Mouse (Mus musculus) heart, embryonic 10.5 days (tissue): ENCODE data around the gene Gm21188. TPM values are rescaled to one million over a fixed set of nuclear protein-coding genes. Genes with fewer than 3 reads are reported as not detected.
"Not testable (repeated sequence)": the region's sequence is repeated elsewhere in the genome, so short reads cannot be mapped to it uniquely, and the experiment has no call there.

Experiments
- DNase-seq: peaks from one replicate; pipeline ENCODE4 v3.0.0-alpha.2; 2017; ENCODE audit warnings: low spot score
- H3K27ac ChIP-seq: fragments of 300-500 bp; sonication (generic); 2 replicates; pipeline ENCODE4 v1.5.1; 2016; ENCODE audit warnings: mild to moderate bottlenecking
- H3K27me3 ChIP-seq: fragments of 300-500 bp; sonication (generic); 2 replicates; pipeline ENCODE4 v1.6.1; 2016; ENCODE audit warnings: mild to moderate bottlenecking; ENCODE audit not compliant: poor library complexity, insufficient read depth, severe bottlenecking
- H3K36me3 ChIP-seq: fragments of 300-500 bp; sonication (generic); 2 replicates; pipeline ENCODE4 v1.6.1; 2016; ENCODE audit warnings: mild to moderate bottlenecking, moderate library complexity
- H3K4me1 ChIP-seq: fragments of 300-500 bp; sonication (generic); 2 replicates; pipeline ENCODE4 v1.6.1; 2016; ENCODE audit warnings: mild to moderate bottlenecking
- H3K4me3 ChIP-seq: fragments of 300-500 bp; sonication (generic); 2 replicates; pipeline ENCODE4 v1.5.1; 2016; ENCODE audit warnings: mild to moderate bottlenecking, moderate library complexity
- H3K9me3 ChIP-seq: fragments of 300-500 bp; sonication (generic); 2 replicates; pipeline ENCODE4 v1.6.1; 2016; ENCODE audit warnings: mild to moderate bottlenecking, moderate library complexity
- WGBS: fragments of 180-500 bp; shearing (Covaris S2); methylation state at CpG from one replicate; pipeline ENCODE4 v1.1.7; 2016; 5-methylcytosine and 5-hydroxymethylcytosine counted together
- polyA plus RNA-seq: library from polyadenylated mRNA; unstranded; fragments of >200 nt; fragmentation: Nextera tagmentation; extraction: Ambion mirVana; gene quantifications from 2 replicates; pipeline ENCODE4 v1.2.1, GENCODE M21; 2016

Gene Gm21188
- polyA plus RNA-seq, 1 experiment from 2014 or later, result not detected

DNA sequence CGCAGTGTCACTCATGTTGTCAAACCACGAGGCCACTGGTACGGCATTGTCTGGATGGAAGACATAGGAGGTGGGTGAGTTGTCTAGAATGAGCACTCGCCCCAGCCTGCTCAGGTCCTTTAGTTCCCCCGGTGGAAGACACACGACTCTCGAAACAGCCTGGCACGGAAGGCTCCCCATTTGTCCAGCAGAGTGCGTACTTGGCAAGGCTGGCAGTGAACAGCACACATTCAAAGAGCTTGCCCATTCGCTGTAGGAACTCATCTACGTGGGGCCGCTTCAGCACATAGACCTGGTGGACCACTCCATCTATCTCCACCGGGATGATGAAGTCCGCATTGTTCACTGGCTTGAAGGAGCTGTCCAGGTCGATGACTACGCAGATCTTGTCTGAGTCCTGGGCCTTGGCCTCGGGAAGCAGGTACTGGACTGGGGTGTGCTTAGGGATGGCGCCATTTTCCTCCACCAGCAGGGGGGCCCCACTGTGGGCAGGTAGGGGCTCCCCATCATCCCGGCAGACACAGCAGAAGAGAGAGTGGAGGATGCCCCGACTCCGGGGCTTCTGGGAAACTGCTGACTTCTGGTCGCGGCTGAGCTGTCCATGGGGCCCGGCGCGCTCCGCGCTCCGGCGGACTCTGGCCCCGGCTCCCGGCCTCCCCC is 36.5 kb downstream of the Gm21188 start:
- not testable (repeated sequence) for H3K9me3 ChIP-seq, H3K27ac ChIP-seq, DNase-seq, H3K27me3 ChIP-seq, H3K4me1 ChIP-seq, H3K4me3 ChIP-seq, H3K36me3 ChIP-seq
- WGBS, result 1% methylated on average over 7 of the region's 32 CpGs

DNA sequence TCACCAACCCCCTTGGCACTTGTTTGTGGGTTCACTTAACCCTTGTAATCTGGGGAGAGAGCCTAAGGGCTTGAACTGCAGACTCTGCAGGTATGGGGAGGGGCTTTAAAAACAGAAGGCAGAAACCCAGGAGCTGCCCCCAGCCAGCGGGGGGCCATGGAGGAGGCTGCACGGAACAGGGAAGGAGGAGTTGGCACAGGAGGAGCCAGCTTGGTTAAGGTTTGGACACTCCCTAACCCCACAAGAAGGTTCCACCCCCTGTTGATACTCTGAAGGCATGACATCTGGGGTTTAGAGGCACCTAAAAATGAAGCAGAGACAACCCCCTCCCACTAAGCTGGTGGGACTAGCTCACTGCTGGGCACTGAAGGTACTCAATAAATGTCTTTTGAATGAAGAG is 38.0 kb downstream of the Gm21188 start:
- H3K27me3 ChIP-seq, DNase-seq, H3K9me3 ChIP-seq, H3K36me3 ChIP-seq, H3K4me1 ChIP-seq, H3K4me3 ChIP-seq, H3K27ac ChIP-seq: not testable (repeated sequence)
- no CpG with 5 or more reads among the region's 2 CpGs for WGBS

DNA sequence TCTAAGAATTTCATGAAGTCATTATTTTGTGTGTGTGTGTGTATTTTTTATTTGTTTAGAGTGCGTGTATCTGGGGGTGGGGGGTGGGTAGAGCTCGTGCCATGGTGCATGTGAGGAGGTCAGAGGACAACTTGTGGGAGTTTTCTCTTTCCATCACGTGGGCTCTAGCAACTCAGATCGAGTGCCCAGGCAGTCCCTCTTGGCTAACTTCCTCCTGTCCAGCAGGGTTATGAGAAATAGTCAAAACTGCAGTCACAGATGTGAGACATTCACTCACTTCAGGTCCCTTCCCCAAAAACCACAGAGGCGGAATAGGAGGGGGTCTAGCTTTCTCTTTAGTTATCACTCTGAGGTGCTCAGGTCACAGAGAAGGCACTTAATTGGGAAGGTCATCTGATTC is 38.5 kb downstream of the Gm21188 start:
- DNase-seq, H3K36me3 ChIP-seq, H3K9me3 ChIP-seq, H3K4me3 ChIP-seq, H3K4me1 ChIP-seq, H3K27me3 ChIP-seq, H3K27ac ChIP-seq: not testable (repeated sequence)
- no CpG with 5 or more reads among the region's 5 CpGs for WGBS

- not testable (repeated sequence) for H3K36me3 ChIP-seq, DNase-seq, H3K27me3 ChIP-seq, H3K4me3 ChIP-seq, H3K4me1 ChIP-seq, H3K9me3 ChIP-seq, H3K27ac ChIP-seq
These were observed 41.9 kb downstream of the Gm21188 start for GRCm38 (mm10) chr13:120010068-120010467.

- H3K27ac ChIP-seq, DNase-seq: not testable (repeated sequence)
- no CpG with 5 or more reads among the region's 4 CpGs for WGBS
These were observed 52.8 kb downstream of the Gm21188 start for GRCm38 (mm10) chr13:119999215-119999614.

GRCm38 (mm10) chr13:119998442-119999086 is 53.4 kb downstream of the Gm21188 start:
- WGBS, result no CpG with 5 or more reads among the region's 22 CpGs
- not testable (repeated sequence) for H3K4me3 ChIP-seq, H3K27ac ChIP-seq, H3K36me3 ChIP-seq, H3K4me1 ChIP-seq, DNase-seq, H3K27me3 ChIP-seq, H3K9me3 ChIP-seq

More at GRCm38 (mm10) chr13:119999215-119999614, 52.8 kb downstream of the Gm21188 start:
- not testable (repeated sequence) for H3K4me1 ChIP-seq, H3K36me3 ChIP-seq, H3K4me3 ChIP-seq, H3K27me3 ChIP-seq, H3K9me3 ChIP-seq

DNA sequence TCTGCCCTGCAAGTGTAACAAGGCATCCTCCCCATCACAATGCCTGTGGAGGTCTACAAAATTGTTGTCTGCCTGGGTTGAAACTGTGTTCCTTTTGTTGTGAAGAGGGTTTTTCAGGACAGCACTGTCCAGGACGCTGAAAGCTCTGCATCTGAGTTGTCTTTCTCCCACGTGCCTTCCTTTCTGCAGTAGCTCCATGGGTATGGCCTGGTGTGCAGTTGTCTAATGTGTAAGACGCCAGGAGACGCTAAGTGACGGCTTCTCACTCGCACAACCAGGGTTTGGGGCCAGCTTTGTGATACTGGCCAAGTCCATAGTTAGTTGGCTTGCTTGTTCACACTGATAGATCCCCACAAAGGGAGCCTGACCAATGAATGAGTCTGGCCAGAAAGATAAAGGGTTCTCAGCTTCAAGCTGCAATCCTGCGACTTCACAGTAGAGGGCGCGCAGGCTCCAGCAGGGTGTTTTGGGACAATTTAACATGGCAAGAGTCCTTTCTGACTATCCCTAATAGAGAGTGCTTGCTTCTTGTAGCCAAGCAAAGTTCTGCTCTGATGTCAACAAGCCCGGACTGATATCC is 60.0 kb downstream of the Gm21188 start:
- H3K36me3 ChIP-seq, result not testable (repeated sequence)

GRCm38 (mm10) chr13:119991264-119991663 is 60.7 kb downstream of the Gm21188 start:
- H3K27ac ChIP-seq, DNase-seq, H3K4me1 ChIP-seq, H3K27me3 ChIP-seq, H3K36me3 ChIP-seq, H3K9me3 ChIP-seq, H3K4me3 ChIP-seq: not testable (repeated sequence)
- WGBS, result no CpG with 5 or more reads among the region's 13 CpGs

More for the DNA sequence above, 60.0 kb downstream of the Gm21188 start:
- not testable (repeated sequence) for DNase-seq, H3K4me3 ChIP-seq, H3K27me3 ChIP-seq, H3K27ac ChIP-seq, H3K9me3 ChIP-seq, H3K4me1 ChIP-seq
- WGBS, result no CpG with 5 or more reads among the region's 10 CpGs

Other genes starting within 250 kb of the Gm21188 start
- not detected in 2 replicates for gene AF067063, start 222.0 kb downstream of the Gm21188 start, polyA plus RNA-seq
- gene D13Ertd608e, start 216.2 kb downstream of the Gm21188 start, polyA plus RNA-seq, result not detected in 2 replicates
- not detected in 2 replicates for gene Tcstv1, start 157.4 kb downstream of the Gm21188 start, polyA plus RNA-seq
- not detected in 2 replicates for gene Gm21761, start 122.9 kb downstream of the Gm21188 start, polyA plus RNA-seq
- gene B020031M17Rik, start 101.4 kb downstream of the Gm21188 start, polyA plus RNA-seq, result not detected in 2 replicates
- gene Gm36079, start 25.2 kb downstream of the Gm21188 start, polyA plus RNA-seq, result not detected in 2 replicates
- not detected in 2 replicates for gene Gm20767, start 88.1 kb upstream of the Gm21188 start, polyA plus RNA-seq
- not detected in 2 replicates for gene Gm21818, start 120.2 kb upstream of the Gm21188 start, polyA plus RNA-seq
- gene Gm21762, start 163.8 kb upstream of the Gm21188 start, polyA plus RNA-seq, result not detected in 2 replicates
- not detected in 2 replicates for gene Gm21731, start 186.9 kb upstream of the Gm21188 start, polyA plus RNA-seq
- not detected in 2 replicates for gene AF067061, start 210.9 kb upstream of the Gm21188 start, polyA plus RNA-seq
- gene BC147527, start 248.2 kb upstream of the Gm21188 start, polyA plus RNA-seq, result not detected in 2 replicates